Mouse (Mus musculus) megakaryocyte, embryonic 14.5 days (primary cell): Measurements from ENCODE around the gene Drc7. TPM values are rescaled to one million over a fixed set of nuclear protein-coding genes. Genes with fewer than 3 reads are reported as not detected.
"Not testable (repeated sequence)": the region's sequence is repeated elsewhere in the genome, so short reads cannot be mapped to it uniquely, and the experiment has no call there.

Experiments used
- H3K27me3 ChIP-seq: replicated peaks from 2 replicates; pipeline ENCODE3; 2012; ENCODE audit warnings: inconsistent platforms
- H3K36me3 ChIP-seq: replicated peaks from 2 replicates; pipeline ENCODE3; 2012; ENCODE audit warnings: low read length, inconsistent platforms, mixed read lengths
- H3K4me1 ChIP-seq: 2 replicates; pipeline ENCODE4 v1.6.1; 2012; ENCODE audit warnings: inconsistent platforms
- H3K4me3 ChIP-seq: replicated peaks from 2 replicates; pipeline ENCODE3; 2012; ENCODE audit warnings: moderate library complexity, mild to moderate bottlenecking, inconsistent platforms
- H3K9me3 ChIP-seq: 2 replicates; pipeline ENCODE4 v1.6.1; 2012; ENCODE audit warnings: inconsistent platforms
- FLI1 ChIP-seq: IDR thresholded peaks from 2 replicates; pipeline ENCODE4 v1.6.1; 2012; ENCODE audit warnings: low read length, inconsistent platforms, mixed read lengths
- GATA1 ChIP-seq: IDR thresholded peaks from 3 replicates; pipeline ENCODE4 v1.6.1; 2012; ENCODE audit warnings: mixed read lengths, low read length, inconsistent platforms, borderline replicate concordance
- polyA plus RNA-seq: library from polyadenylated mRNA; stranded (reverse); fragments of >175 nt; gene quantifications from 2 replicates; pipeline ENCODE4 v1.2.3, GENCODE M21; 2012; ENCODE audit warnings: low replicate concordance; ENCODE audit not compliant: insufficient read depth

Gene Drc7
- polyA plus RNA-seq, 1 experiment, result 0.51 TPM

DNA sequence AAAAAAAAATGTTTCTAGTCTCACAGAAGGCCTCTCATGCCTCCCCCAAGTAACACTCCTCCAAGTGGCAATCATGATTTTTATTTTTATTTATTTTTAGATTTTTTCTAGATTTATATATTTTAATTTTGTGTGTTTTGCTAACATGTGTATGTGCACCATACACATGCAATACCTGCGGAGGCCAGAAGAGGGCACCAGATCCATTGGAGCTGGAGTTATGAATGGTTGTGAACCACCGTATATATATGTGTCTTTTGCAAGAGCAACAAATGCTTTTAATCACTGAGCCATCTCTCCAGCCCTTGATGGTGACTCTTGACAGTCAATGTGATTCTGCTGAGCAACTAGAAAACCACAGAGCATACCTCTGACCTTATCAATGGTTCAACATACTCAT, 29.5 kb upstream of the Drc7 start:
- peaks cover 58% of the 10 kb centered on the region for H3K4me1 ChIP-seq
- peaks cover 4% of the 10 kb centered on the region; the same call in 1 of the 2 replicates for H3K9me3 ChIP-seq
- no peak overlapping the region for H3K4me3 ChIP-seq
- no peak for TF ChIP-seq FLI1
- TF ChIP-seq GATA1, result no peak
- H3K27me3 ChIP-seq, result no peaks in the 10 kb centered on the region
- H3K36me3 ChIP-seq, result peaks cover 93% of the 10 kb centered on the region

DNA sequence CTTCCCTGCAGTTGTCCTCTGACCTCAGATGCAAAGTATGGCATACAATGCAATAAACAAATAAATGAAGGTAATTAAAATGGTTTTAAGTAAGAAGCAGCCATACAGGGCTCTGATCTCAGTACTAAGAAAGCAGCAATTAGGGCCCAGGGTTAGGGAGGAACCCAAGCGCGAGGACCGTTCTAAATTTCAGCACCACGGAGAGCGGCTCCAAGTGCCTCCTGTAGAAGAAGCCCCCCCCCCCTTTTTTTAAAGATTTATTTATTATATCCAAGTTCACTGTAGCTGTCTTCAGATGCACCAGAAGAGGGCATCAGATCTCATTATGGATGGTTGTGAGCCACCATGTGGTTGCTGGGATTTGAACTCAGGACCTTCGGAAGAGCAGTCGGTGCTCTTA, 26.5 kb upstream of the Drc7 start:
- H3K4me3 ChIP-seq, H3K9me3 ChIP-seq, H3K27me3 ChIP-seq: not testable (repeated sequence)
- H3K36me3 ChIP-seq, result peaks cover 89% of the 10 kb centered on the region
- peaks cover 51% of the 10 kb centered on the region for H3K4me1 ChIP-seq

DNA sequence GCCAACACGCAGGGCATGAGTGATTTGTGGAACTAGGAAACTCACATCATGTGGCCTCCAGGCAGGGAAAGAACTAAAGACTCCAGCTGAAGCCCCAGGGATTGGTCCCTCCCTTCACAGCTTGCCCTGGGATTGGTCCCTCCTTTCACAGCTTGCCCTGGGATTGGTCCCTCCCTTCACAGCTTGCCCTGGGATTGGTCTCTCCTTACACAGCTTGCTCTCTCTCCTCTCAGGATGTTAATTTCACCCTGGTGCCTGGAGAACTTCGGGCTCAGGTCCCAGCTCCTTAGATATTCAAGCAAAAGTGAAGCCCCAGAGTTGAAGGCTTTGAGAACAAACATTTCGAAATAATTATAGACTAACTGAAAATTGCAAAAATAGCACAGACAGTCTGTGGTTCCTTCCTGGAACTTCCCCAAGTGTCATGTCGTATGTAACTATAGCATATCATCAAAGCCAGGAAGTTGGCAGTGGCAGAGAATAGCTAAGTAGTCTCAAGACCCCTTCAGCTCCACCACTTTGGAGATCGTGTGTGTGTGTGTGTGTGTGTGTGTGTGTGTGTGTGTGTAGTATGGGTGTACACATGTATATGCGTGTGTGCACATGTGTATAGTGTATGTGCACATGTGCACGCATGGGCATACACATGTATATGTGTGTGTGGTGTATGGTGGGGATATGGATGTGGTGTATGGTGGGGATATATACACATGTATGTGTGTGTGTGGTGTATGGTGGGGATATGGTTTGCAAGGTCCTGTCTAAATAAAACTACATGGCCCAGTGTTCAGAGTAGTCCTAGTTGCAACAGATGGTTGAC, 17.6 kb upstream of the Drc7 start:
- Histone ChIP-seq H3K27me3 (no peaks in the 10 kb centered on the region), H3K9me3 (no peaks in the 10 kb centered on the region), H3K4me3 (peak overlapping the region; percentile 85), H3K4me1 (peaks cover 96% of the 10 kb centered on the region), H3K36me3 (peaks cover 95% of the 10 kb centered on the region)
- TF ChIP-seq GATA1 (no peak), FLI1 (no peak)

DNA sequence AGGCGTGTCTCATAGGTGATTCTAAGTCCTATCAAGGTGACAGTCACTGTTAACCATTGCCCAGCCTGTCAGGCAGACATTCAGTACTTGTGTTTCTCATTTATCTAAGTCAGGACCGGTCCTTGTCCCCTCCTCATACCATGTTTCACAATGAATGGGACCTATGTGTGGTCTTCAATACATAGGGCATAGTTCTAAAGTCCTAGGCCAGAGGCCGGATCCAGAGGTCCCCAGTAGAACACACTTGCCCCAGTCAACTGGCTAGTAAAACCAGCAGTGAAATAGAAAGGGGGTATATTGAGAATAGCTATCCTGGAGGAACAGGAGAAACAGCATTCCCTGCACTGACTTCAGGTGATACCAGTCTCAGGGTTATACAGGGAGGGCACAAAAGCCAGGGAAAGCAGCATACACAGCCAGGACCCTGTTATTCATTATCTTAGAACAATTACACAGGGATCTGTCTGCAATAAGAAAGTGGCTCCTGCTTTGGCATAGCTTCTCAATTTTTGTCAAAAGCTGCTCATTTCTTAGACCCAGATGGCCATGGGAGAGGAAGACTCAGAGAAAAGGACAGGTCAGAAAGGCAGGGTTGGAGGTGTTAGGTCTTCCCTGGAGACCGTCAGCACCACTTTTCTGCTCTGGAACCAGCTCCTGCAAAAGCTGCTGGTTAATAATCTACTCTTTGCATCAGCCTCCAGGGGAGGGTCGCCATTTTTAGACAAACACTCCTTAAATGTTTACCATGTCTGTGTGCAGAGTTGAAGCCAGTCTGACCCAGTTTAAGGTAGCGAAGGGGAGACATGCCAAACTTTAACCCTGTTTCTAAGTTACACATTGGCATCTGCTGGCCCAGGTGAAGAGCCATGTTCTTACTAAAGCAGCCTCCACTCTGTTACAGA, 12.8 kb upstream of the Drc7 start:
- TF ChIP-seq GATA1 (no peak), FLI1 (no peak)
- no peaks in the 10 kb centered on the region for H3K27me3 ChIP-seq
- H3K4me3 ChIP-seq, result no peak overlapping the region
- peaks cover 91% of the 10 kb centered on the region for H3K36me3 ChIP-seq
- no peaks in the 10 kb centered on the region for H3K9me3 ChIP-seq
- H3K4me1 ChIP-seq, result peaks cover 91% of the 10 kb centered on the region

DNA sequence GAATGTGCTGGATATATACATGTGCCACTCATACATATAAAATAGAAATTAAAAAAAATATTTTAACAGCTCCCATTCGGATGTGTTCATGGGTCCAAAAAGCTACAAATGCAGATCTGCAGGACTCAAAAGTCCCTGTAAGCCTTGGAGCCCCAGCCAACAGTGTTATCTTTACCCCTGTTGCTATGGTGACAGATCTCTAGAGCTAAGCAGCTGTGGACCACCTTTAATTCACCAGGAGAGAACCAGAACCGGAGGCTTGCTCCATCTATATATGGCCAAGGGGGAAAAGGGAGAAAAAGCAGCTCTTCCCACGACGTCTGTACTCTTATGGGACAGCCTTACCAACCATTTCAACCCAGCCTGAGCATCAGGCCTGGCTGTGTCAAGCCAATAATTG, 10.1 kb upstream of the Drc7 start:
- Histone ChIP-seq H3K9me3 (no peaks in the 10 kb centered on the region), H3K36me3 (peaks cover 73% of the 10 kb centered on the region), H3K4me3 (no peak overlapping the region), H3K27me3 (no peaks in the 10 kb centered on the region), H3K4me1 (peaks cover 93% of the 10 kb centered on the region)
- no peak for TF ChIP-seq FLI1
- no peak for TF ChIP-seq GATA1

DNA sequence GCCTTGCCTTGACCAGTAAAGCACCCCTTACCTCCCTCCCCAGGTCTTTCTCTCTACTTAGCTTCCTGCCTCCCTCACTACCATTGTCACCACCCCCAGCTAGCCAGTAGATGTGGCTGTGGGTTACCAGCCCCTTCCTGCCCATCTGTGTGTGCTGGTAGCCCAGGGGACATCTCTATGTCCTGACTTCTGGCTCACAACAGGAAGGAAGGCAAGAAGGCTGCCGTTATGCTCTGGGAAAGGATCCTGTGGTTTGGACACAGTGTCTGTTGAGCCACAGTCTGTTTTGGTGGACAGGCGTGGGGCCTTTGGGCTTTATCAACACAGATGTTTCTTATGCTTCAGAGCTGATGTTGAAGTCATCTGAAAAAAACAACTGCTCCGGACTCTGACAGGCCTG, 7.9 kb upstream of the Drc7 start:
- Histone ChIP-seq H3K27me3 (no peaks in the 10 kb centered on the region), H3K36me3 (peaks cover 59% of the 10 kb centered on the region), H3K9me3 (no peaks in the 10 kb centered on the region), H3K4me1 (peaks cover 89% of the 10 kb centered on the region), H3K4me3 (peak overlapping the region; percentile 72)
- peak; percentile 24; the same call in 1 of the 3 replicates for TF ChIP-seq GATA1
- peak; percentile 84 for TF ChIP-seq FLI1

DNA sequence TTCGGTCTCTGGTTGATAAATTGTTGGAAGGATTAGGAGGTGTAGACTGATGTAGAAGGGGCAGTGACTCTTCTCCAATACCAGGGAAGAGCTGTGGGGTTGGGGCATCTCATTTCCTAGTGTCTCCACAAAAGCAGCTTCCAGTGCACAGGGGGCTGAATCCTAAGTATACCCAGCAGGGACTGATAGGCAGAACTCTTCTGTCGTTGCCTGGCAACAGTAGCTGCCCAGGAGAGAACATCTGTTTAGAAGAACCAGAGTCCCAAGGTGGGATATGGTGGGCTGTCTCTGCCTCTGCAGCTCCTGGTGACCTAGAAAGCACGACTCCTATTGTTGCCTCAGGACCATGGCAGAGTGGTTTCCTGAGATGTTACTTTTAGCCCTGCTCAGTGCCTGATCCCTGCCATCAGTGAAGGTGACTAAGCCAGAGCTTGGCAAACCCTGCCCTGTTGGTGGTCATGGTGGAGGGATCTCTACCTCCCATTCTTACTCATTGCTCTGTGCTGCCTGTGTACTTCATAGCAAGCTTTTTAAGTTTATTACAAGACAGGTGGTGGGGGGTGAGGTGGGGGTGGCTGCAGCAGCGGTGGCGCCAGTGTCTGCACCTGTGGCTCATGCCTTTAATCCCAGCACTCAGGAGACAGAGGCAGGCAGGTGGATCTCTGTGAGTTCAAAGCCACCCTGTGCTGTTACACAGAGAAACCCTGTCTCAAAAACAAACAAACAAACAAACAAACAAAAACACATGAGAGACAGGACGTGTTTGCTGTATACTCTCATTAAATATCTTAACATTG, 6.8 kb upstream of the Drc7 start:
- Histone ChIP-seq H3K4me1 (peaks cover 88% of the 10 kb centered on the region), H3K36me3 (peaks cover 54% of the 10 kb centered on the region), H3K9me3 (no peaks in the 10 kb centered on the region), H3K27me3 (no peaks in the 10 kb centered on the region), H3K4me3 (peak overlapping the region; percentile 16)
- TF ChIP-seq GATA1, result no peak
- TF ChIP-seq FLI1, result no peak

DNA sequence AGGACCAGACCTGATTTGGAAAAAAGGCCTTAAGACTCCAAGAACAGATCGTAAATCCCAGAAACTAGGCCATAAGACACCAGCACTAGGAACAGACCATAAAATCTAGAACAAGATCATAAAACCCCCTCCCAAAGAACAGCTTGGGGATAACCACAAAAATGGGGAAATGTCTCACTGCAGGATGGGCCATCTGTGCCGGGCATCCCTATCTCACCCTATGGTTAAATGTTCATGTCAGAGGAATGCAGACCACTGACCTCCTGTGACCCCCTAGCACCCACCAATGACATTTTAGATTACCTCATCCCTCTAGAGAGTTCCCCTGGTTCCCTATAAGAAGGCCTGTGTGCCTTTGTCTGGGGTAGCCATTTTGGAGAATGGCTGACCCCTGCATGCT, 5.3 kb upstream of the Drc7 start:
- TF ChIP-seq GATA1 (no peak), FLI1 (no peak)
- no peak overlapping the region for H3K4me3 ChIP-seq
- H3K27me3 ChIP-seq, result no peaks in the 10 kb centered on the region
- H3K4me1 ChIP-seq, result peaks cover 94% of the 10 kb centered on the region
- H3K9me3 ChIP-seq, result no peaks in the 10 kb centered on the region
- H3K36me3 ChIP-seq, result peaks cover 48% of the 10 kb centered on the region

DNA sequence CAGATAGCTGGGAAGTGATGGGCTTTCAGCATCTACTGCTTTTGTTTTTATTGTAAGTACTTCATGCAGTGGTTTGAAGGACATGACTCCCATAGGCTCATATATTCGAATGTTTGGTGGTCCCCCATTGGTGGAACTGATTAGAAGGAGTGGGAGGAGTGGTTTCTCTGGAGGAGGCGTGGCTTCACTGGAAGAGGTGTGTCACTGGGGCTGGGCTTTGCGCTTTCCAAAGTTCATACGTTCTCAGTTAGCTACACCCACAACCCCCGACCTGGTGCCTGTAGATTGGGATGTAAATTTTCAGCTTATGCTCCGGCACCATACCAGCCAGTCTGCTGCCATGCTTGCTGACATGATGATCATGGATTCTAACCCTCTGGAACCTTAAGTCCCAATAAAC, 465 bp upstream of the Drc7 start:
- H3K27me3 ChIP-seq, result no peaks in the 10 kb centered on the region
- H3K9me3 ChIP-seq, result no peaks in the 10 kb centered on the region
- no peak for TF ChIP-seq FLI1
- TF ChIP-seq GATA1, result no peak

DNA sequence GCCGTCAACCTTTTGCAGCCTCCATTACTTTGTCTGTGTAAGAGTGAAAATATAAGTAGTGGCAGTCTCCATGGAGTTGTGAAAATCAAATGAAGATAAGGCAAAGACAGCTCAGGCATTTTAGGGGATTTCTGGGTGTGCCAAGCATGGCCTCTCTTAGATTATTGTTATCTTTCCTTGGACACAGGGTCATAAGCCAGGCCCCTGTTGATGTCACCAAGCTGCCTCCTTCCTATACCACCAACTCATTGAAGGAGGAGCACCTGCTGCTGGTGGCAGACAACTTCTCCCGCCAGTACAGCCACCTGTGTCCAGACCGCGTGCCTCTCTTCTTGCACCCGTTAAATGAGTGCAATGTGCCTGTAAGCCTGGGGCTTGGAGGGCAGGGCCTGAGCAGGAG, 1.5 kb downstream of the Drc7 start:
- H3K4me3 ChIP-seq, result peak overlapping the region; percentile 30
- H3K27me3 ChIP-seq, result no peaks in the 10 kb centered on the region

More for the DNA sequence above, 465 bp upstream of the Drc7 start:
- Histone ChIP-seq H3K36me3 (peaks cover 39% of the 10 kb centered on the region), H3K4me3 (no peak overlapping the region), H3K4me1 (peaks cover 94% of the 10 kb centered on the region)

More for the DNA sequence above, 1.5 kb downstream of the Drc7 start:
- no peaks in the 10 kb centered on the region for H3K9me3 ChIP-seq
- H3K36me3 ChIP-seq, result peaks cover 36% of the 10 kb centered on the region
- H3K4me1 ChIP-seq, result peaks cover 94% of the 10 kb centered on the region
- TF ChIP-seq GATA1 (no peak), FLI1 (no peak)
